Mouse (Mus musculus): ENCODE results near the gene Zcchc24.

- TF ChIP-seq CTCF (IDR thresholded peaks at IDR 0.05; ENCODE audit: low read depth, low read length) (no peak), POLR2AphosphoS5 (IDR thresholded peaks at IDR 0.05; ENCODE audit: insufficient replicate concordance, low read depth, low read length) (no peak), TAL1 (conservative IDR thresholded peaks at IDR 0.05; ENCODE audit: low read depth, low read length) (no peak), GATA1 (IDR thresholded peaks at IDR 0.05; ENCODE audit: borderline replicate concordance, low read length) (no peak)
Measured at GRCm38 (mm10) chr14:25725690-25726089, 43.1 kb downstream of the Zcchc24 start.

Data from G1E (cell line).